Mouse (Mus musculus): ENCODE measurements around the gene Myt1l.

The Myt1l gene

GRCm38 (mm10) chr12:29926896-29927295, 398.7 kb downstream of the Myt1l start:
- DNase-seq, result no peak

- no peak for DNase-seq
Observed at GRCm38 (mm10) chr12:29930591-29930990, 402.4 kb downstream of the Myt1l start.

- DNase-seq, result no peak
Observed at GRCm38 (mm10) chr12:29932951-29933350, 404.8 kb downstream of the Myt1l start.

- no peak for DNase-seq
Observed at GRCm38 (mm10) chr12:29933501-29933900, 405.3 kb downstream of the Myt1l start.

- no peak for DNase-seq
Observed at GRCm38 (mm10) chr12:29934120-29934581, 406.0 kb downstream of the Myt1l start.

- DNase-seq, result no peak
Observed at GRCm38 (mm10) chr12:29937308-29937707, 409.1 kb downstream of the Myt1l start, which contains the start of gene Pxdn. TSS of gene Pxdn (plus strand) at chr12:29937608.

GRCm38 (mm10) chr12:29937851-29938375, 409.7 kb downstream of the Myt1l start:
- DNase-seq, result no peak

- no peak for DNase-seq
Observed at GRCm38 (mm10) chr12:29938376-29939041, 410.3 kb downstream of the Myt1l start.

GRCm38 (mm10) chr12:29939261-29939671, 411.1 kb downstream of the Myt1l start:
- DNase-seq, result no peak

- DNase-seq, result no peak
Observed at GRCm38 (mm10) chr12:29942435-29942834, 414.3 kb downstream of the Myt1l start.

- no peak for DNase-seq
Observed at GRCm38 (mm10) chr12:29944650-29945049, 416.5 kb downstream of the Myt1l start.

GRCm38 (mm10) chr12:29945182-29945743, 417.1 kb downstream of the Myt1l start:
- DNase-seq, result no peak

- no peak for DNase-seq
Observed at GRCm38 (mm10) chr12:29951043-29951442, 422.9 kb downstream of the Myt1l start.

- no peak for DNase-seq
Observed at GRCm38 (mm10) chr12:29951485-29951884, 423.3 kb downstream of the Myt1l start.

GRCm38 (mm10) chr12:29952102-29952501, 423.9 kb downstream of the Myt1l start:
- DNase-seq, result no peak

GRCm38 (mm10) chr12:29953999-29954398, 425.8 kb downstream of the Myt1l start:
- DNase-seq, result no peak

- DNase-seq, result no peak
Observed at GRCm38 (mm10) chr12:29954464-29954863, 426.3 kb downstream of the Myt1l start.

GRCm38 (mm10) chr12:29956969-29957368, 428.8 kb downstream of the Myt1l start:
- DNase-seq, result no peak

GRCm38 (mm10) chr12:29958637-29959036, 430.5 kb downstream of the Myt1l start:
- no peak for DNase-seq

GRCm38 (mm10) chr12:29961041-29961440, 432.9 kb downstream of the Myt1l start:
- DNase-seq, result no peak

- no peak for DNase-seq
Observed at GRCm38 (mm10) chr12:29965016-29965415, 436.8 kb downstream of the Myt1l start.

GRCm38 (mm10) chr12:29971795-29972464, 443.7 kb downstream of the Myt1l start:
- DNase-seq, result no peak

- no peak for DNase-seq
Observed at GRCm38 (mm10) chr12:29972533-29972932, 444.3 kb downstream of the Myt1l start.
